Mouse (Mus musculus) G1E (cell line): ENCODE measurements around the gene Mettl24. TPM values are rescaled to one million over a fixed set of nuclear protein-coding genes. Genes with fewer than 3 reads are reported as not detected.

ENCODE experiments used
- ATAC-seq: 2 replicates; pipeline ENCODE4 v1.8.0; 2016; ENCODE audit warnings: mild to moderate bottlenecking; ENCODE audit not compliant: insufficient number of reproducible peaks, poor library complexity, low FRiP score, severe bottlenecking; ENCODE audit errors: extremely low read depth
- DNase-seq: peaks from one replicate; pipeline ENCODE4 v3.0.0; 2012; ENCODE audit warnings: low spot score
- H3K27me3 ChIP-seq: 2 replicates; pipeline ENCODE4 v1.6.1; 2012; ENCODE audit warnings: mild to moderate bottlenecking, low read length, inconsistent platforms; ENCODE audit not compliant: insufficient read depth
- H3K36me3 ChIP-seq: replicated peaks from 2 replicates; pipeline ENCODE3; 2012; ENCODE audit warnings: mild to moderate bottlenecking, inconsistent platforms
- H3K4me1 ChIP-seq: 2 replicates; pipeline ENCODE4 v1.6.1; 2012; ENCODE audit warnings: low read depth, low read length, inconsistent platforms, mixed read lengths; ENCODE audit not compliant: insufficient read depth
- H3K4me3 ChIP-seq: 2 replicates; pipeline ENCODE4 v1.5.1; 2012; ENCODE audit warnings: low read depth, mild to moderate bottlenecking, inconsistent platforms, low read length, moderate library complexity, mixed read lengths
- H3K9me3 ChIP-seq: replicated peaks from 2 replicates; pipeline ENCODE4 v1.6.1; 2012; ENCODE audit warnings: inconsistent platforms
- CTCF ChIP-seq: IDR thresholded peaks from 2 replicates; pipeline ENCODE4 v1.5.1; 2012; ENCODE audit warnings: low read depth, low read length, inconsistent platforms, mixed read lengths
- GATA1 ChIP-seq: IDR thresholded peaks from 2 replicates; pipeline ENCODE4 v1.6.1; 2012; ENCODE audit warnings: borderline replicate concordance, low read length, inconsistent platforms, mixed read lengths
- GATA2 ChIP-seq: IDR thresholded peaks from 2 replicates; pipeline ENCODE4 v1.6.1; 2012; ENCODE audit warnings: low read depth, low read length, inconsistent platforms, borderline replicate concordance
- POLR2AphosphoS5 ChIP-seq: IDR thresholded peaks from 2 replicates; pipeline ENCODE4 v1.6.1; 2012; ENCODE audit warnings: low read depth, low read length, inconsistent platforms; ENCODE audit not compliant: insufficient replicate concordance
- TAL1 ChIP-seq: conservative IDR thresholded peaks from 2 replicates; pipeline ENCODE4 v1.6.1; 2012; ENCODE audit warnings: low read depth, low read length, inconsistent platforms, mixed read lengths
- polyA plus RNA-seq: library from polyadenylated mRNA; stranded (reverse); fragments of >175 nt; gene quantifications from 2 replicates; pipeline ENCODE4 v1.2.3, GENCODE M21; 2012
- total RNA-seq, 2 experiments: library from RNA; stranded (forward) in 1 of 2; stranded (reverse) in 1 of 2; fragments of 200-1000 nt in 1 of 2; fragments of >200 nt in 1 of 2; fragmentation: Nextera tagmentation in 1 of 2; gene quantifications; 2 replicates each; pipeline ENCODE4 v1.2.3; 2014 to 2017

Mettl24 gene
- total and polyA plus RNA-seq, 3 experiments, result not detected

GRCm38 (mm10) chr10:40643126-40643525 lies 40.0 kb upstream of the Mettl24 start:
- ATAC-seq (no peak), DNase-seq (no peak)
- no peaks in the 10 kb centered on the region for H3K4me1 ChIP-seq
- no peaks in the 10 kb centered on the region; the same call in 1 of the 2 replicates for H3K9me3 ChIP-seq
- no peak for TF ChIP-seq POLR2AphosphoS5
- no peak for TF ChIP-seq GATA2
- no peak for TF ChIP-seq CTCF
- no peak for TF ChIP-seq TAL1
- no peak for TF ChIP-seq GATA1
- no peak overlapping the region for H3K4me3 ChIP-seq
- H3K36me3 ChIP-seq, result no peaks in the 10 kb centered on the region
- peaks cover 7% of the 10 kb centered on the region; the same call in 1 of the 2 replicates for H3K27me3 ChIP-seq

DNA sequence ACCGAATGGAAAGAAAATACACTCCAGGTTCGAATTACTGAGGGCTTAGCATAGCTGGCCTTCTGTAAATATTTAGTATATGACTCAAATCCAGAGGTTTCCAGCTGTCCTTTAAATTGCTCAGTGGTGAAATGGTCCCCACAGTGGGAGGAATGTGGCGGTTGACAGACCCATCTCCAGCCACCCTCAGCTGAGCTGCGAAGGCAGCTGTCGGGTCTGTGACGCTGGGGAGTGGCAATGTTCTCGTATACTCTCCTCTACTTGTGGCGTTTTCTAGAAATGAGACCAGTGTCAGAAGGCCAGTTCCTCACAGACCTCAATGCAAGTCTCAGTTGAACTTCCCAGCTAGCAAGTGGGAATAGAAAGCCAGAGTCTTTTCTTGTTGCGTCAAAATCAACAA lies 38.6 kb upstream of the Mettl24 start:
- no peak for TF ChIP-seq TAL1
- TF ChIP-seq GATA1, result no peak
- TF ChIP-seq GATA2, result no peak
- TF ChIP-seq CTCF, result no peak
- no peak for TF ChIP-seq POLR2AphosphoS5
- Histone ChIP-seq H3K27me3 (peaks cover 2% of the 10 kb centered on the region; the same call in 1 of the 2 replicates), H3K9me3 (no peaks in the 10 kb centered on the region; the same call in 1 of the 2 replicates), H3K4me1 (no peaks in the 10 kb centered on the region), H3K36me3 (no peaks in the 10 kb centered on the region), H3K4me3 (no peak overlapping the region)
- no peak for DNase-seq
- no peak for ATAC-seq

GRCm38 (mm10) chr10:40645346-40645745 lies 37.7 kb upstream of the Mettl24 start:
- H3K4me1 ChIP-seq, result no peaks in the 10 kb centered on the region
- no peaks in the 10 kb centered on the region for H3K36me3 ChIP-seq
- TF ChIP-seq POLR2AphosphoS5 (no peak), CTCF (no peak), GATA1 (no peak), GATA2 (no peak), TAL1 (no peak)
- no peak overlapping the region for H3K4me3 ChIP-seq
- peaks cover 2% of the 10 kb centered on the region; the same call in 1 of the 2 replicates for H3K27me3 ChIP-seq
- no peak for DNase-seq
- ATAC-seq, result no peak
- no peaks in the 10 kb centered on the region; the same call in 1 of the 2 replicates for H3K9me3 ChIP-seq

- Histone ChIP-seq H3K4me1 (no peaks in the 10 kb centered on the region), H3K4me3 (no peak overlapping the region), H3K9me3 (no peaks in the 10 kb centered on the region; the same call in 1 of the 2 replicates), H3K27me3 (no peaks in the 10 kb centered on the region), H3K36me3 (no peaks in the 10 kb centered on the region)
- TF ChIP-seq CTCF (no peak), TAL1 (no peak), POLR2AphosphoS5 (no peak), GATA2 (no peak)
- DNase-seq, result no peak
- no peak for ATAC-seq
Measured at GRCm38 (mm10) chr10:40648776-40649175, 34.3 kb upstream of the Mettl24 start.

- H3K27me3 ChIP-seq, result no peaks in the 10 kb centered on the region
- no peak for DNase-seq
- H3K4me3 ChIP-seq, result no peak overlapping the region
- no peaks in the 10 kb centered on the region for H3K36me3 ChIP-seq
- no peak for ATAC-seq
- no peaks in the 10 kb centered on the region for H3K4me1 ChIP-seq
- TF ChIP-seq TAL1 (no peak), POLR2AphosphoS5 (no peak), GATA1 (no peak), CTCF (no peak), GATA2 (no peak)
- no peaks in the 10 kb centered on the region; the same call in 1 of the 2 replicates for H3K9me3 ChIP-seq
Measured at GRCm38 (mm10) chr10:40649634-40650033, 33.4 kb upstream of the Mettl24 start.

DNA sequence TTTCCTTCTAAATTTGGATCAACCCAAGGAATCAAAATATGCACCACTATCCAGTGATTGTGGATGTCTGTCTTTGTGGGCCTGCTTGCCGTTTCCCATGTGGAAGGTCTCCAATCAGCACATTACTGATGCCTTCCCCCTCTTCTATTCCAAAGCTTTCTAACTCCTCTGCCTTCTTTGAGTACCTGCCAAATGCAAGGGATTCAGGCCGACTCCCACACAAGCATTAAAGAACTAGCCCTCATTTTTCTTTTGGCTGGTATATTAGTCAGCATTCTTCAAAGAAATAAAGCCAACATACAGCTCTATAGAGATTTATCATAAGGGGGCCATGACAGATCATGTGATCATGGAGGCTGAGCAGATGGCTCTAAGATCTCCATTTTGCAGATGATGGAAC lies 31.4 kb upstream of the Mettl24 start:
- DNase-seq (no peak), ATAC-seq (no peak)
- Histone ChIP-seq H3K36me3 (no peaks in the 10 kb centered on the region), H3K4me3 (no peak overlapping the region), H3K4me1 (no peaks in the 10 kb centered on the region), H3K9me3 (no peaks in the 10 kb centered on the region), H3K27me3 (no peaks in the 10 kb centered on the region)
- TF ChIP-seq GATA2 (no peak), TAL1 (no peak), GATA1 (no peak), POLR2AphosphoS5 (no peak), CTCF (no peak)

GRCm38 (mm10) chr10:40665270-40665669 lies 17.8 kb upstream of the Mettl24 start:
- ATAC-seq (no peak), DNase-seq (no peak)
- TF ChIP-seq GATA1, result no peak
- no peak for TF ChIP-seq TAL1
- TF ChIP-seq GATA2, result no peak
- no peak for TF ChIP-seq CTCF
- no peak for TF ChIP-seq POLR2AphosphoS5
- H3K27me3 ChIP-seq, result no peaks in the 10 kb centered on the region
- H3K9me3 ChIP-seq, result peaks cover 6% of the 10 kb centered on the region
- no peaks in the 10 kb centered on the region for H3K36me3 ChIP-seq
- H3K4me1 ChIP-seq, result no peaks in the 10 kb centered on the region
- no peak overlapping the region for H3K4me3 ChIP-seq
